Mouse (Mus musculus) kidney, adult 11 months (tissue): Measurements from ENCODE around the gene Tpm1.

Experiments
- DNase-seq: peaks from one replicate; pipeline ENCODE4 v3.0.0; 2022

Gene Tpm1

GRCm38 (mm10) chr9:67049086-67049824 is at the start of gene Tpm1:
TSS of gene Tpm1 (minus strand) at chr9:67049406.
- peak; percentile 72 for DNase-seq

- DNase-seq = no peak
Observed at GRCm38 (mm10) chr9:67094371-67094770, 45.2 kb upstream of the Tpm1 start.

- no peak for DNase-seq
Observed at GRCm38 (mm10) chr9:67092210-67092609, 43.0 kb upstream of the Tpm1 start.

- no peak for DNase-seq
Observed at GRCm38 (mm10) chr9:67091598-67091997, 42.4 kb upstream of the Tpm1 start.

- DNase-seq = no peak
Observed at GRCm38 (mm10) chr9:67091151-67091550, 41.9 kb upstream of the Tpm1 start.

- DNase-seq = no peak
Observed at GRCm38 (mm10) chr9:67090633-67091045, 41.4 kb upstream of the Tpm1 start.

- DNase-seq = no peak
Observed at GRCm38 (mm10) chr9:67089167-67089566, 40.0 kb upstream of the Tpm1 start.

- no peak for DNase-seq
Observed at GRCm38 (mm10) chr9:67083801-67084200, 34.6 kb upstream of the Tpm1 start.

GRCm38 (mm10) chr9:67081688-67082087 is 32.5 kb upstream of the Tpm1 start:
- no peak for DNase-seq

- peak; percentile 48 for DNase-seq
Observed at GRCm38 (mm10) chr9:67077658-67078319, 28.6 kb upstream of the Tpm1 start.

- DNase-seq = no peak
Observed at GRCm38 (mm10) chr9:67077266-67077657, 28.1 kb upstream of the Tpm1 start.

GRCm38 (mm10) chr9:67072182-67072581 is 23.0 kb upstream of the Tpm1 start:
- no peak for DNase-seq

GRCm38 (mm10) chr9:67071596-67071995 is 22.4 kb upstream of the Tpm1 start:
- no peak for DNase-seq

GRCm38 (mm10) chr9:67071103-67071502 is 21.9 kb upstream of the Tpm1 start:
- DNase-seq = no peak

- DNase-seq = no peak
Observed at GRCm38 (mm10) chr9:67066616-67067015, 17.4 kb upstream of the Tpm1 start.

- no peak for DNase-seq
Observed at GRCm38 (mm10) chr9:67059714-67060113, 10.5 kb upstream of the Tpm1 start.

- DNase-seq = no peak
Observed at GRCm38 (mm10) chr9:67058366-67058765, 9.2 kb upstream of the Tpm1 start.

GRCm38 (mm10) chr9:67050736-67051337 is 1.6 kb upstream of the Tpm1 start:
- DNase-seq = no peak

- DNase-seq = no peak
Observed at GRCm38 (mm10) chr9:67049836-67050235, 630 bp upstream of the Tpm1 start.

- DNase-seq = no peak
Observed at GRCm38 (mm10) chr9:67048483-67049085, 622 bp downstream of the Tpm1 start.

GRCm38 (mm10) chr9:67047606-67048482 is 1.4 kb downstream of the Tpm1 start:
- no peak for DNase-seq

- no peak for DNase-seq
Observed at GRCm38 (mm10) chr9:67046881-67047605, 2.2 kb downstream of the Tpm1 start.
